Mouse (Mus musculus): ENCODE measurements around the gene Osbpl7. TPM values are rescaled to one million over a fixed set of nuclear protein-coding genes. Genes with fewer than 3 reads are reported as not detected.

Gene Osbpl7
- not detected for polyA plus RNA-seq (2014; fragmentation: Illumina TruSeq; extraction: RNeasy Lipid Tissue Mini Kit (QIAGEN cat#74804); ENCODE audit: low read depth, low replicate concordance)

DNA sequence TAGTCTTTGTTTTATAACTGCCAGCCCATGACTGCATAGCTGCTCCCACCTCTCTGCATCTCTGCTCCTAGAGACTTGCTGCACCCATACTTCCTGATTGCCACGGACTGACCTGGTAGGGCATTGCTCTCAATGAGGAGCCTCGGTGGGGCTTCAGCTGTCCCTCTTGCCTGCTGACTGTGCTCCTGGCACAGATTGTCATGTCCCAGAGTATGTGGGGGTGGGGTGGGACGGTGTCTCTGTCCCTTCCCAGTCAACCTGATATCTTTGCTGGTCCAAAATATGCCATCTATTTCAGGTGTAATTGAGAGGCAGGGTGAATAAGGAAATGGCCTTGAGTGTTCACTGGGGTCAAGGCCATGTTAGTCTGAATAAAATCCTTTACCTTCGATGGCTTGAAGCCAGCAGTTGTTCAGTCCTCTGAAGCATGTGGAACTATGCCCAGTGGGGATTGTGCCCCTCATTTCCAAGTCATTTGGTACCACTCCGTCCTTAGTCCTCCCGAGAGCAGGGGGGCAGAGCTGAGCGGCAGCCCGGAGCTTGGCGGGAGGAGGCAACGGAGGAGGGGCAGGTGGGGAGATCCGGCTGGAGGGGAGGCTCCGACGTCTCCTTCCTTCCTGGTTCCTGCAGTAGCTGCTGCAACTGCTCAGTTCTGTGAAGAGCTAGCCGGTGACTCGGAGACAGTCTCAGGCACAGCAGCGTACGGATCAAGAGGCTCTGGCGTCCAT is at the start of gene Osbpl7:
Osbpl7 (plus strand) TSS at position 413 of the 728 bp plus-strand sequence.

DNA sequence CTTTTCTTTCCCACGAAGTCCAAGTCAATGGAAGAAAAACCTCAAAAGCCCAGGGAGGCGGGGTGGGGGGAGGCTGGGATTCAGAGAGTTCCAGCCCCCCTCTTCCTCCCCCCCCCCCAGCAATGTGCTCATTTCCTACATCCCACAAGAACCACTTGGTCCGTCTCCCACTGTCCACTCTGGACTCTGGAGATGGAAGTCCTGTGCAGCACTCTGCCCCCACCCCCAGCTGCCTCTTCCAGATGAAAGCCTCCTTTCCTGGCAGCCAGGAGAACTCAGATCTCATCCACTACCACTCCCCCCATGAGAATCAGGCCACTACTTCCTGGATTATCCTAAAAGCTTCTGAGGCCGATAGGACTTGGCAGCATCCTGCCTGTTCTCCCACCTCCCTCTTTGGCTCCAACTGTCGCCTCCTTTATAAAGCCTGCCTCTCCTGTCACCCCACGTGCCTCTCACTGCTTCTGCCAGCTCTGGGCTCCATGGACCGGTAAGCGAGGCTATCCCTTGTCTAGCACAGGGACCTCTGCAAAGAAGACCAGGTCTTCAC is 37.2 kb upstream of the Osbpl7 start, which contains the start of gene Sp6:
Sp6 (plus strand) TSS at position 274 of the 550 bp plus-strand sequence.

DNA sequence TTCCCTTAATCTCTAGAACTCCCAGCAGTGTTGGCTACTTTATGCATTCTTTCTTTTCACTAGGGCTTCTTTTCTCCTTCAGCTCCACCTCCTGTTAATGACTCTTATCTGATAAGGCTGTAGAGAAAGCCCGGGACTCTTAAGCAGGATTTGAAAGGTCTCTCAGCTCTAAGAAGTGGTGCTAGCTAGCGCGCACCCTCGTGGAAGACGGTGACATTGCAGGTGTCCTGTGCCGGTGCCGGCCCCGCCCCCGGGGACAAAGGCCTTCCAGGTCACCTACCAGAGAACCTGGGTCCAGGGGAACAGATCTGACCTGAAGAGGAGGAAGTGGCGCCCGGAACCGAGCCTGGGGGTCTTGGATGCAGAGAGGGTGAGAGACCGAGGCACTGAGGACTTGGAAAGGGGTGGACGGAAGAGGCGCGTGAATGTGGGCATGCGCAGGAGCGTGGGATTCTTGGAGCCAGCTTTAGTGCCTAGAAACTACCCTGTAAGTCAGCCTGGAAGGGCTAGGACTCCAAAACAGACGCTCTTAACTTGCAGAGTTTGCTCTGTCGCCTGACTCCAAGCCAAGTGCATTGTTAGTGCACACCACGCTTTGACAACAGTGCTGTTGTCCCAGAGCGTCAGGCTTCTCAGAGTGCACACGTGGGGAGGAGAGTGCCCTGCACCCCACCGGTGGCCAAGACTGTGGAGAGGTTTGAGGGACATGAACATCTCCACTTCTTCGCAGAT is 20.6 kb upstream of the Osbpl7 start, which contains the start of gene Scrn2:
Scrn2 (plus strand) TSS at position 253 of the 732 bp plus-strand sequence.

DNA sequence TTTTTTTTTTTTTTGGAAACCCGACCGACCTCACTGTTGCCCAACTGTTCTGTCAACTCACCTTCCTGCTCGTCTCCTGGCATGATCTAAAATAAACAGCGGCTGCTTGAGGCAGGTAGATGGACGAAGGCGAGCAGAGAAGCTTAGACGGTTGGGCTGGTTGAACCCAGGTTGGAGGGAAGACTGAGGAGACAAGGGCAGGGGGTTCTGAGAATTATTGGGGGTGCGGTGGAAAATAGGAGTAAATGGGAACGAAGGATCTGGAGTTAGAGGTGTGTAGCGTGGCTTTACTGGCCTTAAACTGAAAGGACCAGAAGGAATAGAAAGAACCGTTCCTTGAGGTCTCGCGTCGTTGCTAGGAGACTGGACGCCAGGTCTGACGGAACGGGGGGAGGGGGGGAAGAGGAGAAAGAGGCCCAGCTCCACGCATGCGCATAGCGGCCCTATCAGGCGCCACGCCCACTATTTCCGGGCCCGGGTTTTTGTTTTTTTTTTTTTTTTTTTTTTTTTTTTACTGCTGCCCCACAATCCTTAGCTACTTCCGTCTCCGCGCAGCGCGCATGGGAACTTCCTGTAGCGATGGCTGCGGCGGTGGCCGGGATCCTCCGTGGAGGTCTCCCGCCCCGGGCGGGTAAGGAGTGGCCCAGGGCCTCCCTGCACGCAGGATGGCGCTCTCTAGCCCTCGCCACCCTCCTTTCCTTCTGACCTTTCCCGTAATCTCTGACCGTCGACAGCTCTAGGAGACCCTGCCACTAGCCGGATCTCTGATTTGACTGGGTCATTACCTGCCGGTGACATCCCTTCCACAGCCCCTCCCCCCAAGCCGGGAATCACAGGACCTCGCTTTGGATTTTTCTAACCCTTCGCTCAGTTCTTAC is 9.2 kb upstream of the Osbpl7 start, which contains the start of the genes Lrrc46 and Mrpl10:
Lrrc46 (minus strand) TSS at position 386 of the 878 bp plus-strand sequence.
Mrpl10 (plus strand) TSS at position 539 of the 878 bp plus-strand sequence.

DNA sequence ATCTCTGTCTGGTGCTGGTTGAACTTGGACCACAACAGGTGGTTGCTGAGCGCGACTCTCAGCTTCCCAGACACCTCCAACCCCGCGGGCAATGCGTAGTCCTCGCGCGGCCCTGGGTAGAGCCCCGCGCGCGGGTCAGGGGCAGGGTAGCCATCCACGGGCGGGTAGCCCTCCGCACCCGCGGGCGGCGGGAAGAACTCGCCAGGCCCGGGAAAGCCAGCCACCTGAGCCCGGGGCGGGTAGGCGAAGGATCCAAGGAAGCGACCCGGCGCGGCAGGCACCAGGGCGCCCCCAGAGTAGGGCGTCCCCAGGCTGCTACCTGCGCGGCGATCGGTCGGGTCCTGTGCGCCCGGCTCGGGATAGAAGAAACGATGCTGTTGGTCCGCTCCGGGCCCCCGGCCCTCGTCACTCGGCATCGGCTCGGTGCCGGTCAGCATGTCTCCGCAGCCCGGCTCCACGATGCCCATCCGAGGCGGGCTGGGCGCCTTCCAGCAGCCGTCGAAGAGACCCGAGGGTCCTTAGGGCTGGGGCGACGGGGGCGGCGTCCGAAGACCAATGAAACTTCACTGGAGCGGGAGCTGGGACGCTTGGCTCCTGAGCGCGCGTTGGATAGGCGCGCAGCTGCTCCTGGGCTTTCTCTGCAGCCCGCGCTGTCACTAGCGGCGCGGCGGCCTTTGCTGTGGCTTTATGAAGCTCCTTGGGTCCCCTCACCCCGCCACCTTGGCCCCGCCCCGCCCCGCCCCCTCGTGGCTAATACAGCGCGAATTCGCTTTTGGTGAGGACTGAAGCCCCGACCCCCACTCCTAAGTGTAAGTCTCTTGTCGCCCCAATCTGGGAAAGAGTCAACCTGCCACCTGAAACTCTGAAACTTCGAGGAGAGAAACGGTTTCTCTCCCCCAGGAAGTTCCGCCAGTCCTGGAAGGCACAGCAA is 64.5 kb downstream of the Osbpl7 start, which contains the start of gene Tbx21:
Tbx21 (minus strand) TSS at position 661 of the 931 bp plus-strand sequence.

Other genes with a start within 250 kb of the Osbpl7 start
- 45.5 TPM for gene Nfe2l1, start 220.7 kb upstream of the Osbpl7 start, polyA plus RNA-seq (2014; fragmentation: Illumina TruSeq; extraction: RNeasy Lipid Tissue Mini Kit (QIAGEN cat#74804); ENCODE audit: low read depth, low replicate concordance)
- gene Copz2, start 200.8 kb upstream of the Osbpl7 start, polyA plus RNA-seq (2014; fragmentation: Illumina TruSeq; extraction: RNeasy Lipid Tissue Mini Kit (QIAGEN cat#74804); ENCODE audit: low read depth, low replicate concordance) = 14.4 TPM
- gene Cdk5rap3, start 134.1 kb upstream of the Osbpl7 start, polyA plus RNA-seq (2014; fragmentation: Illumina TruSeq; extraction: RNeasy Lipid Tissue Mini Kit (QIAGEN cat#74804); ENCODE audit: low read depth, low replicate concordance) = 22.7 TPM
- 14.7 TPM for gene Prr15l, start 122.5 kb upstream of the Osbpl7 start, polyA plus RNA-seq (2014; fragmentation: Illumina TruSeq; extraction: RNeasy Lipid Tissue Mini Kit (QIAGEN cat#74804); ENCODE audit: low read depth, low replicate concordance)
- 16.3 TPM for gene Pnpo, start 106.6 kb upstream of the Osbpl7 start, polyA plus RNA-seq (2014; fragmentation: Illumina TruSeq; extraction: RNeasy Lipid Tissue Mini Kit (QIAGEN cat#74804); ENCODE audit: low read depth, low replicate concordance)
- 2.5 TPM for gene Sp2, start 67.7 kb upstream of the Osbpl7 start, polyA plus RNA-seq (2014; fragmentation: Illumina TruSeq; extraction: RNeasy Lipid Tissue Mini Kit (QIAGEN cat#74804); ENCODE audit: low read depth, low replicate concordance)
- gene Sp6, start 37.2 kb upstream of the Osbpl7 start, polyA plus RNA-seq (2014; fragmentation: Illumina TruSeq; extraction: RNeasy Lipid Tissue Mini Kit (QIAGEN cat#74804); ENCODE audit: low read depth, low replicate concordance) = 0.28 TPM
- not detected for gene Scrn2, start 20.7 kb upstream of the Osbpl7 start, polyA plus RNA-seq (2014; fragmentation: Illumina TruSeq; extraction: RNeasy Lipid Tissue Mini Kit (QIAGEN cat#74804); ENCODE audit: low read depth, low replicate concordance)
- 0.81 TPM for gene Lrrc46, start 9.2 kb upstream of the Osbpl7 start, polyA plus RNA-seq (2014; fragmentation: Illumina TruSeq; extraction: RNeasy Lipid Tissue Mini Kit (QIAGEN cat#74804); ENCODE audit: low read depth, low replicate concordance)
- 18.1 TPM for gene Mrpl10, start 9.1 kb upstream of the Osbpl7 start, polyA plus RNA-seq (2014; fragmentation: Illumina TruSeq; extraction: RNeasy Lipid Tissue Mini Kit (QIAGEN cat#74804); ENCODE audit: low read depth, low replicate concordance)
- gene Tbx21, start 64.7 kb downstream of the Osbpl7 start, polyA plus RNA-seq (2014; fragmentation: Illumina TruSeq; extraction: RNeasy Lipid Tissue Mini Kit (QIAGEN cat#74804); ENCODE audit: low read depth, low replicate concordance) = not detected
- gene Tbkbp1, start 100.9 kb downstream of the Osbpl7 start, polyA plus RNA-seq (2014; fragmentation: Illumina TruSeq; extraction: RNeasy Lipid Tissue Mini Kit (QIAGEN cat#74804); ENCODE audit: low read depth, low replicate concordance) = 0.16 TPM
- gene Kpnb1, start 137.3 kb downstream of the Osbpl7 start, polyA plus RNA-seq (2014; fragmentation: Illumina TruSeq; extraction: RNeasy Lipid Tissue Mini Kit (QIAGEN cat#74804); ENCODE audit: low read depth, low replicate concordance) = 79.1 TPM
- 90.2 TPM for gene Npepps, start 230.0 kb downstream of the Osbpl7 start, polyA plus RNA-seq (2014; fragmentation: Illumina TruSeq; extraction: RNeasy Lipid Tissue Mini Kit (QIAGEN cat#74804); ENCODE audit: low read depth, low replicate concordance)